Mouse (Mus musculus) megakaryocyte, embryonic 14.5 days (primary cell): ENCODE measurements around the gene Gm49366.

Experiments used
- FLI1 ChIP-seq: IDR thresholded peaks from 2 replicates; pipeline ENCODE4 v1.6.1; 2012; ENCODE audit warnings: low read length, inconsistent platforms, mixed read lengths
- GATA1 ChIP-seq: IDR thresholded peaks from 3 replicates; pipeline ENCODE4 v1.6.1; 2012; ENCODE audit warnings: mixed read lengths, low read length, inconsistent platforms, borderline replicate concordance

DNA sequence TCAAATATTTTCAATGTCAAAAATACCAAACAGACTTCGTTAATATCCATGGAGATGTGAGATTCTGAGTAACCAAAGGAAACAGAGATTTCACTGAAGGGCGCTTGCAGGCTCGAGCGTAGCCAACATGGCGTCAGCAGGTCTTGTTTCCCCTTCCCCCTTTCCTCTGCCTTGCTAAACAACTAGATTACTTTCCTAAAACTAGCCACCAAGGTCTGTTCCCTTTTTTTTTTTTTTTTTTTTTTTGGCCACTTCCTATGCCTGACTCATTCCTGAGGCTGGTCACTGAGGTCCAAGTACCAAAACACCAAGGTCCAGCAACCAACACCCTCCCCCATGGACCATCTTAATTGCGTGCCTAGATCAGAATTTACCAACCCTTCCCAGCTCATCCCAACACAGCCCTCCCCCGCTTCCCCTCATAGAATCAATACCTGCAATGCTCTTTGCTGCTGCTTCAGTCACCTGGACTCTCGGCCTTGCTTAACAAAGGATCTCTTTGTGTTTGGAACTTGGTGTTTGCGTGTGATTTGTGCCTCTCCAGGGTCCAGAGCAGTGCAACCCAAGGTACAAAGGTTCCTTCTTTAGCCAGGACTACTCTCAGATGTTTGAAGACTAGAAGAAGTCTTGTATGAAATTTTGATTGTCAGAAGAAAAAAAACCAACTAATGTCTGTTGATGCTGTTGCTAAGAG lies 15.5 kb upstream of the Gm49366 start:
- TF ChIP-seq GATA1, result no peak
- no peak for TF ChIP-seq FLI1
